Mouse (Mus musculus): ENCODE results near the gene Csrnp1. TPM values are rescaled to one million over a fixed set of nuclear protein-coding genes. Genes with fewer than 3 reads are reported as not detected.

Gene Csrnp1
- total RNA-seq, 2 experiments from 2014 or later = 13.7 TPM

DNA sequence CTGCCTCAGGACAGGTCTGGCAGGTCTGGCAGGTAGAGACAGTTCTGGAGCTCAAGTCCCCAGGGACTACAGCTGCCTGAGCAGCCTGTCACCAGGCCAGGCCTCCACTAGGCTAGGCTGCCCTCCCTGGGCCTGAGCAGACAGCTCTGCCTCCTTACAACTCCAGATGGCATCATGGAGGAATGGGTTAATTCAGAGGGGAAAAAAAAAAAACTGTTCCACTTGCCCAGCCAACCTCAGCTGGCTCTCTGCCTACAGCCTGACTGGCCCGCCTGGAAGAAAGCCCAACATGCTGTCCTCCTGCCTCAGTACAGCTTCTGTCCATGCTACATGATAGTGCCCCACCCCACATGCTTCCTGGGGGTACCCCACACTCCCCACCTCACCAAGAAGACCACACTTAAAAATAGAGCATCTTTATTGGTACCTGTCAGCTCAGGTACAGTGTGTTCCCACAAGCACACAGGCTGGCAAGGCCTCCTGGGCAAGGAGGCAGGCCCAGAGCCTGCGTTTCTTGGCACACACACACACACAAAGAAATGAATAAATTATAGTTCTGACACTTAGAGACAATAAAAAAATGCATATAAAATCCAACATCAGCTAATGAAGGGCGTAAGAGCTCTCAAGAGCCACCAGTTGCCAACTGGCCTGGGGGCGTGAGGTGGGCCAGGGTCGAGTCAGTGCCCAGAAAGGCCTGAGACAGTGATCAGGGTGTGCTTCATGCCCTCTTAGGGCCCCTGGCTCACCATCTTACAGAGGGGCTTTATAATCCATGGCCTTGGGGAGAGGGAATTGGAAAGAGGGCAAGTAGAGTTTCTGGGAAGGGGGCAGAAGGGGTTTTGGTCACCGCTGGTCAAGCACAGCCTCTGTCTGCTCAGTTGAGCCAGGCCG lies 13.4 kb downstream of the Csrnp1 start:
- Histone ChIP-seq H3K27ac (peak overlapping the region; percentile 21; the same call in 1 of the 2 replicates), H3K4me3 (no peak overlapping the region)
- DNase-seq (ENCODE audit: low spot score in 2 of 2) = no peak
- TF ChIP-seq CTCF (conservative IDR thresholded peaks at IDR 0.05) = no peak

DNA sequence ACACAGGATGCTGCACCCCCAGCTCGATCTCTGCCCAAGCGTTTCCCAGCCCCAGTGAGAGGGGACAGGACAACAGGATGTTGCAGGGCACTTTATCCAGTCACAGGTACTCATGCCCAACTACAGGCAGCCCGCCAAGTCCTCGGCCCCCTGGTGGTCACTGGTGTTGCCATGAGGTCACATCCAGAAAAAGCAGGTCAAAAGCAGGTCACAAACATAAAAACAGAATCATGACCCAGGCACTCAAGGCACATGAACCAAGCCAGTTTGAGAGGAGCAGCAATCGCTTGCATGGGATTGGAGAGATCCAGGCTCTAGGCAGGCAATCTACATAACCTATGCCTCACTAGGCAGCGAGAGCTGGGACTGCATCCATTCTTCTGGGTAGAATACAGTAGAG lies 14.2 kb downstream of the Csrnp1 start:
- TF ChIP-seq CTCF (conservative IDR thresholded peaks at IDR 0.05) = peak; percentile 60
- Histone ChIP-seq H3K27ac (peak overlapping the region; percentile 21; the same call in 1 of the 2 replicates), H3K4me3 (no peak overlapping the region)
- DNase-seq (ENCODE audit: low spot score in 2 of 2) = no peak

DNA sequence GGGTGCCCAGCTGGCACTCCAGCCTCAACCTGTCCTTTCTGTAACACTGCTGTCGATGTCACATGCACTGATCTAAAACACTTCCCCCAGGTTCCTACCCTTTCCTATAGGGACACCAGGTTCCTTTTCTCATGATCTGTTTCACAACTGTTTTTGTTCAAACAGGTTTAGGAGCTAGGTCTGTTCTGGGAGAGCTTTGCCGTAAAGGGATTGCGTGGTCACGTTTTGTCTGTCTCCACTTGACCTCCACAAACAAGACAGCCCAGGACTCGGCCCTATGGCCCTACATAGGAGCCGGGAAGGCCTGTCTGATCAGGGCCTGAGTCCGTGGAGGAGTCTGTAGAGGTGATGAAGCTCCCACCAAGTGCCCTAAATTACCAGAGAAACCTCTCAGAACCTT lies 14.6 kb downstream of the Csrnp1 start:
- no peak overlapping the region for H3K4me3 ChIP-seq
- H3K27ac ChIP-seq = no peak overlapping the region
- DNase-seq (ENCODE audit: low spot score in 2 of 2) = no peak
- no peak for TF ChIP-seq CTCF (conservative IDR thresholded peaks at IDR 0.05)

DNA sequence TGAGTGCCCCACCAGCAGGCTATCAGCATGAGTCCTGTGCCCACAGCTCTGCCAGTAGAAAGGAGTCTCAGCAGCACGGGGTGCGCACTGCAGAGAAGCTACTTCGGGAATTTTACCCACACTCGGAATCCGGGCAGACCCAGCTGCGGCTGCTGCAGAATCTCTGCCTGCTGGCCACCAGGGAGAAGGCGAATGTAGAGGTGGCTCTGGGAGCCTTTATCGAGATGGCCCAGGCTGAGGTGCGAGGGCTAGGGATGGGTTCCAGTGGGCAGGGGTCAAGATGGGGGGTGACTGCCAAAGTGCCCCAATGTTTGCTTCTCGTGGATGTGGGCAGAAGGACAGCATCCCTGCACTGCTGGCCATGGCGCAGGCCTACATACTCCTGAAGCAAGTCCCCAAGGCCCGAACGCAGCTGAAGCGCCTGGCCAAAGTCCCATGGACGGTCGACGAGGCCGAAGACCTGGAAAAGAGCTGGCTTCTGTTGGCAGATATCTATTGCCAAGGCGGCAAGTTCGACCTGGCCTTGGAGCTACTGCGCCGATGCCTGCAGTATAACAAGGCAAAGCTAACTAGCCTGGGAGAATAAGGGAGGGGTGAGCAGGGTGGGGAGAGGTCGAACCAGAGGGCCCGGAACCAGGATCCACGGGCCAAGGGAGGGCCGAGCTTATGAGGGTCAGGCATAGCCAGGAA lies 18.1 kb downstream of the Csrnp1 start:
- Histone ChIP-seq H3K4me3 (no peak overlapping the region), H3K27ac (no peak overlapping the region)
- DNase-seq (ENCODE audit: low spot score in 2 of 2) = no peak
- no peak for TF ChIP-seq CTCF (conservative IDR thresholded peaks at IDR 0.05)

DNA sequence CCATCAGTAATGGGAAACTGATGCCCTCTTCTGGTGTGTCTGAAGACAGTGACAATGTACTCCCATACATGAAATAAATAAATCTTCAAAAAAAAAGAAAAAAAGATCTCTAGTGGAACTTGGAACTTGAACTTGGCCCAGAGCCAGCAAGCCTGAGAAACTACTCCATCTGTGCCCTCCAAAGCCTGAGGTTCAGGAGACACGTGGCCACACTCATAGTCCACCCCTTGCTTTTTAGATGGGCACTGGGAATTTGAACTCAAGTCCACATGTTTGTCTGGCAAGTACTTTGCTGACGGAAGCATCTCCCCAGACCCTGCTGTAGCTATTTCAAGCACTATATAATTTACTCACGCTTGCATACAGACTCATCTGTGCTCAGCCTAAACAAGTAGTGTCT lies 19.3 kb downstream of the Csrnp1 start:
- H3K4me3 ChIP-seq = no peak overlapping the region
- no peak for TF ChIP-seq CTCF (conservative IDR thresholded peaks at IDR 0.05)
- H3K27ac ChIP-seq = no peak overlapping the region
- DNase-seq (ENCODE audit: low spot score in 2 of 2) = no peak

DNA sequence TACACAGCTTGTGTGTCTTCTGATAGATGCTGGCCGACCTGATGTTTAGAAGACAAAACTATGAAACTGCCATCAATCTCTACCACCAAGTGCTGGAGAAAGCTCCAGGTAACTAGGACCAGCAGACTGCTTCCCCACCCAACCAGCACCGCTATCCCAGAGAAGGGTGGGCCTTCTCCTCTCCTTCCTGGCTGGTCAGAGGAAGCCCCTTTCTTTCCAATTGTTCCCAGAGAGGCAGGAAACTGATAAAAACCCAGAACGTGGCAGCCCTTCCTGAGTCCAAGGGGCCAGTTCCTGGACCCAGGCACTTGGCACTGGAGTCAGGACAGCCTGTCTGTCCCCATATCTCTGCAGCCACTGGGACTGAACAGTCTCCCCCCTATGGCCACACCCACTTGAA lies 20.3 kb downstream of the Csrnp1 start:
- H3K27ac ChIP-seq = no peak overlapping the region
- H3K4me3 ChIP-seq = no peak overlapping the region
- no peak for TF ChIP-seq CTCF (conservative IDR thresholded peaks at IDR 0.05)
- DNase-seq (ENCODE audit: low spot score in 2 of 2) = no peak

DNA sequence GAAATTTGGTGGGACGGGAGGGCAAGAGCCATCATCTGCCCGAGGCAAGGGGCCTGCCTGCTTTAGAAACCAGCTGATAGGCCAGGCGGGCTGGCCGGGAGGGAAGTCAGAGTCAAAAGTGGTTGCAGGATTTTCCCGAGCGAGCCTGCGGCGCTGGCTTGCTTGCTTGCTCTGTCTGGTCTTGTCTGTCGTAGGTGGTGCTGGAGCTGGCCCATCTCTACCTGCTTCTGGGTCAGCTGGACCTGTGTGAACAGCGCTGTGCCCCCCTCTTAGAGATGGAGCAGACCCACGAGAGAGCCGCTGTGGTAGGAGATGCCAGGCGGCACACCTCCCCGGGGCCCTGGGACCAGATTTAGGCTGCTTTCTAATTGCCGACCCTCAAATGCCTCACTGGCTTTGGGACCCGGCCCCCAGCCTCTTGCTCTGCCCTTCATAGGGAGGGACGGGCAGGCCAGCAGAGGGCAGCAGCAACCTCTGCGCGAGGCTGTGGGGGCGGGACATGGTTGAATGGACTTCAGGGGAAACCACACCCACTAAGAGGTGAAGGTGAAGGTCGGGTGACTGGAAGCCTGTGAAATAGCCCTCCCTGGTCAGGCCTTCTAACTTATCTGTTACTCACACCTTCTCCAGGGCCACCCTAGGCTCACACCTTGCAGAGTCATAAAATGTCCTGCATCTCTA lies 21.3 kb downstream of the Csrnp1 start:
- no peak for DNase-seq (ENCODE audit: low spot score in 2 of 2)
- H3K4me3 ChIP-seq = no peak overlapping the region
- peak; percentile 85 for TF ChIP-seq CTCF (conservative IDR thresholded peaks at IDR 0.05)

DNA sequence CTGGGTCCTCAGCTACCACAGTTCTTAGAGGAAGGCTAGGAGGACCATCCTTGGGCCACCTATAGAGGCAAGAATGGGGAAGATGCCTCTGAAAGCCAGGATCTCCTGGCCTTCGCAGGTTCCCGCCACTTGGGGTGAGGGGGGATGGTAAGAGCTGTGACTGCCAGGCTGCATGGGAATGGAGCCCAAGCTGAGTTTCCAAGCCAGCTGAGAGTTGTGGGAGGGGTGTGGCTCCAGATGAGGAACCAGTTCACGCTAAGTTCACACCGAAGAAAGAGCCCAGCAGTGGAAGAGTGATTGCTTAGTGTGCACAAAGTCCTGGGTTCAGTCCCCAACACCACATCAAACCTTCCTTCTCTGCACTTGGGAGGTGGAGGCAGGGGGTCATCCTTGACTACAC lies 22.2 kb downstream of the Csrnp1 start:
- Histone ChIP-seq H3K4me3 (no peak overlapping the region), H3K27ac (no peak overlapping the region)
- TF ChIP-seq CTCF (conservative IDR thresholded peaks at IDR 0.05) = no peak
- DNase-seq (ENCODE audit: low spot score in 2 of 2) = no peak

More for the DNA sequence above, 21.3 kb downstream of the Csrnp1 start:
- H3K27ac ChIP-seq = no peak overlapping the region

DNA sequence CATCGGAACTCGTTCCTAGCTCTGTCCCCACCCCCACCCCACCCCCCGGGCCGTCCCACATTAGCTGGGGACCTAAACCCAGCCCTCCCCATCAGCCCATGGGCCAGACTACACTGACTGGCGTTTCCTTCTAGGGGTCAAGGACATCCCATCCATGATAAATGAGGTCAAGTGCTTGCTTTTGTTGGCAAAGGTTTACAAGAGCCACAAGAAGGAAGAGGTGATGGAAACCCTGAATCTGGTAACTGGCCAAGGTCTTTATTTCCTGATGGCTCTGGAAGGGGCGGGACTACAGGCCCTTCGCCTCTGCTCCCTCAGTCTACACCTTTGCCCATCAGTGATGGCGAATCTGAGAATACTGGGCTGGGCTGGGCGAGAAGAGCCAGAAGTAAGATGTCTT lies 25.6 kb downstream of the Csrnp1 start:
- no peak for DNase-seq (ENCODE audit: low spot score in 2 of 2)
- no peak overlapping the region for H3K4me3 ChIP-seq
- TF ChIP-seq CTCF (conservative IDR thresholded peaks at IDR 0.05) = no peak

DNA sequence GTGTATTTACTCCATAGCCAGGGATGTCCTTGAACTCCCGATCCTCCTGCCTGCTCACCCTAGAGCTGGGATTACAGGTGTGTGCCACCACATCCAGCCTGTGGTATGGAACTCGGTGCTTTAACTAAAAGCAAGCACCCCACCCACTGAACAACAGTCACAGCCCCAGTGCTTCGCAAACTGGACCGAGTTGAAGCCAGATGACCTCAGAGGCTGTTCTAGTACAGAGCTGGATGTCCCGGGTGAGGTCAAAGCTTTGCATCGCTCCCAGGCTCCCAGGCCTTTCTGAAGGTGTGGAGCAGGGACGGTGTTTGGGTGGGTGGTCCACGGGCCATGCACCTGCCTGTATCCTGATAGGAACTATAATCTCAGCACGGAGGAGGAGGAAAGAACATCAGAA lies 33.1 kb downstream of the Csrnp1 start:
- Histone ChIP-seq H3K27ac (no peak overlapping the region), H3K4me3 (no peak overlapping the region)
- no peak for DNase-seq (ENCODE audit: low spot score in 2 of 2)
- no peak for TF ChIP-seq CTCF (conservative IDR thresholded peaks at IDR 0.05)

More for the DNA sequence above, 25.6 kb downstream of the Csrnp1 start:
- no peak overlapping the region for H3K27ac ChIP-seq

DNA sequence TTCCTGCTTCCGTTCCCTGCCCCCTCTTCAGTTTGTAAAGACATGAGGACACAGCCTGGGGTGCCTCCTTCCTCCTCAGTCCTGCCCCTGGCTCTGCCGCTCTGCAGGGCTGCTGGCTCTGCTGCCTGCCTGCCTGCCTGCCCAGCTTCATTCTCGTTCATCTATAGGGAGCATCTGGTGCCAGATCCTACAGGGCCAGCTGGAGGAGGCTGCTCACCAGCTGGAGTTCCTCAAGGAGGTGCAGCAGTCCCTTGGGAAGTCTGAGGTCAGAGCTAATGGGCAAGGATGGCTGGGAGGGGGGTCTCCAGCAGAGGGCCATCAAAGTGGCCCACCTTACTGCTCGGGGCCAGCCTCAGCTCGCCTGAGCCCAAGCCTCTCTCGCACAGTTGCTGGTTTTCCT lies 34.0 kb downstream of the Csrnp1 start:
- no peak overlapping the region for H3K4me3 ChIP-seq
- H3K27ac ChIP-seq = no peak overlapping the region
- DNase-seq (ENCODE audit: low spot score in 2 of 2) = no peak
- no peak for TF ChIP-seq CTCF (conservative IDR thresholded peaks at IDR 0.05)

DNA sequence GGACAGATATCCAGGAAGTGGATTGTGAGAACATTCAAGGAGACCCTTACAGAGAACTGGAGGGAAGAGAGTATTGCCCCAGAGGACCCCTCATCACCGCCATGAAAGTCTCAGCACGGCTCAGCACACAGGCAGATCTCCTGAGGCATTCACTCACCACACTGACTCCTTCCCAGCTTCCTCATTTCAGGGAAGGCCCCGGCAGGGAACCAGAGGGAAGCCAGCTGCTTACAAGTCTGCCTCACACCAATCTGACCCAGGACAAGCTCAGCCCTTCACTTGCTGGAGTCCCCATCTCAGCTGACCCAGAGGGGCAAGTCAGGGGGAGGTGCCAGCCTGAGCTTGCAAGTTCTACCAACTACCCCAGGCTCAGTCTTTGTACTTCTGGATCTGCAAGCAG lies 35.7 kb downstream of the Csrnp1 start:
- no peak for TF ChIP-seq CTCF (conservative IDR thresholded peaks at IDR 0.05)
- H3K27ac ChIP-seq = no peak overlapping the region
- no peak for DNase-seq (ENCODE audit: low spot score in 2 of 2)
- no peak overlapping the region for H3K4me3 ChIP-seq
